9 mouse cellular contexts compared by ENCODE assay signal in genomic region chr6:108448016-108448735, GRCm38 (mm10).
DNase-seq lines count a peak whose midpoint lies in the region; ATAC-seq lines count a peak whose summit lies in the region.
"Had no signal": no experiment of that assay in that cellular context is flagged by ENCODE, and none has a peak within 500 bp of the region (broad histone marks: within the 10 kb centered on the region; RNA-seq: fewer than 3 reads in every experiment).

No protein-coding gene starts in this region.

- H3K9me3 ChIP-seq in liver, embryonic 13.5 days (replicated peaks) = no peaks in the 10 kb centered on the region
- no peaks in the 10 kb centered on the region for H3K9me3 ChIP-seq in liver, embryonic 12.5 days (replicated peaks)
- no peaks in the 10 kb centered on the region for H3K9me3 ChIP-seq in embryonic facial prominence, embryonic 13.5 days
- H3K9me3 ChIP-seq in stomach, embryonic 14.5 days (ENCODE audit: control insufficient read depth, low read depth, low read length) = no peaks in the 10 kb centered on the region
- H3K9me3 ChIP-seq in neural tube, embryonic 15.5 days (replicated peaks) = no peaks in the 10 kb centered on the region
- H3K9me3 ChIP-seq: neural tube, embryonic 13.5 days had no signal

- H3K36me3 ChIP-seq in liver, embryonic 13.5 days = no peaks in the 10 kb centered on the region
- 0 out of 2 replicates have a peak, but pooled peaks cover 5% of the 10 kb centered on the region for H3K36me3 ChIP-seq in liver, embryonic 12.5 days
- H3K36me3 ChIP-seq in embryonic facial prominence, embryonic 13.5 days = no peaks in the 10 kb centered on the region
- no peaks in the 10 kb centered on the region for H3K36me3 ChIP-seq in stomach, embryonic 14.5 days (ENCODE audit: control insufficient read depth, insufficient read depth, low read length)
- H3K36me3 ChIP-seq in neural tube, embryonic 15.5 days = no peaks in the 10 kb centered on the region
- H3K36me3 ChIP-seq: neural tube, embryonic 13.5 days had no signal

- no peak overlapping the region for H3K4me2 ChIP-seq in liver, embryonic 13.5 days
- H3K4me2 ChIP-seq in liver, embryonic 12.5 days = no peak overlapping the region
- H3K4me2 ChIP-seq in embryonic facial prominence, embryonic 13.5 days = no peak overlapping the region
- H3K4me2 ChIP-seq in stomach, embryonic 14.5 days (replicated peaks; ENCODE audit: low read depth, low read length) = no peak overlapping the region
- H3K4me2 ChIP-seq in neural tube, embryonic 15.5 days = no peak overlapping the region
- H3K4me2 ChIP-seq: neural tube, embryonic 13.5 days had no signal

- intact Hi-C loops in left cerebral cortex, postnatal 10 days (cut with DNase I) = no loop called here

- no peak overlapping the region for H3K9ac ChIP-seq in liver, embryonic 13.5 days
- H3K9ac ChIP-seq in liver, embryonic 12.5 days = no peak overlapping the region
- no peak overlapping the region for H3K9ac ChIP-seq in embryonic facial prominence, embryonic 13.5 days
- no peak overlapping the region for H3K9ac ChIP-seq in stomach, embryonic 14.5 days (replicated peaks; ENCODE audit: low read depth, low read length)
- H3K9ac ChIP-seq in neural tube, embryonic 15.5 days (replicated peaks) = no peak overlapping the region
- H3K9ac ChIP-seq: neural tube, embryonic 13.5 days had no signal

- peaks cover 7% of the 10 kb centered on the region; the same call in 1 of the 2 replicates for H3K4me1 ChIP-seq in liver, embryonic 13.5 days (replicated peaks)
- 0 out of 2 replicates have a peak, but pooled peaks cover 11% of the 10 kb centered on the region for H3K4me1 ChIP-seq in liver, embryonic 12.5 days
- H3K4me1 ChIP-seq in embryonic facial prominence, embryonic 13.5 days = peaks cover 16% of the 10 kb centered on the region
- H3K4me1 ChIP-seq in stomach, embryonic 14.5 days (ENCODE audit: control insufficient read depth, insufficient read depth, low read length) = 0 out of 2 replicates have a peak, but pooled peaks cover 3% of the 10 kb centered on the region
- no peaks in the 10 kb centered on the region; the same call in 1 of the 2 replicates for H3K4me1 ChIP-seq in neural tube, embryonic 15.5 days

- no peaks in the 10 kb centered on the region for H3K27me3 ChIP-seq in liver, embryonic 13.5 days
- no peaks in the 10 kb centered on the region for H3K27me3 ChIP-seq in liver, embryonic 12.5 days (replicated peaks)
- H3K27me3 ChIP-seq in embryonic facial prominence, embryonic 13.5 days = no peaks in the 10 kb centered on the region
- H3K27me3 ChIP-seq in stomach, embryonic 14.5 days (ENCODE audit: control insufficient read depth, insufficient read depth, low read length) = no peaks in the 10 kb centered on the region
- H3K27me3 ChIP-seq in neural tube, embryonic 15.5 days (replicated peaks) = no peaks in the 10 kb centered on the region
- H3K27me3 ChIP-seq: neural tube, embryonic 13.5 days had no signal

- H3K4me3 ChIP-seq in liver, embryonic 13.5 days (replicated peaks) = no peak overlapping the region
- no peak overlapping the region for H3K4me3 ChIP-seq in liver, embryonic 12.5 days
- H3K4me3 ChIP-seq in embryonic facial prominence, embryonic 13.5 days = no peak overlapping the region
- no peak overlapping the region for H3K4me3 ChIP-seq in stomach, embryonic 14.5 days (ENCODE audit: low read depth, low read length)
- no peak overlapping the region for H3K4me3 ChIP-seq in neural tube, embryonic 15.5 days (replicated peaks)
- H3K4me3 ChIP-seq: neural tube, embryonic 13.5 days had no signal

- no peak for DNase-seq in liver, embryonic 13.5 days
- peak; percentile 87 for DNase-seq in kidney, adult 9 months
- no peak for DNase-seq in left cerebral cortex, postnatal 10 days (ENCODE audit: extremely low spot score in 1 of 2, low spot score in 2 of 2)
- DNase-seq in layer of hippocampus, adult 9-11 months = no peak

- WGBS in liver, embryonic 13.5 days (ENCODE audit: insufficient replicate concordance) = 61% methylated on average over 11 of the region's 11 CpGs
- 66% methylated on average over 11 of the region's 11 CpGs for WGBS in liver, embryonic 12.5 days (ENCODE audit: insufficient replicate concordance)
- WGBS in embryonic facial prominence, embryonic 13.5 days = 60% methylated on average over 11 of the region's 11 CpGs
- WGBS in stomach, embryonic 14.5 days = 51% methylated on average over 11 of the region's 11 CpGs
- 75% methylated on average over 11 of the region's 11 CpGs for WGBS in neural tube, embryonic 15.5 days

- no peak overlapping the region for H3K27ac ChIP-seq in liver, embryonic 13.5 days
- no peak overlapping the region for H3K27ac ChIP-seq in liver, embryonic 12.5 days
- peak overlapping the region; percentile 33; the same call in 1 of the 2 replicates for H3K27ac ChIP-seq in embryonic facial prominence, embryonic 13.5 days
- H3K27ac ChIP-seq in stomach, embryonic 14.5 days (ENCODE audit: low read length) = no peak overlapping the region; the same call in 1 of the 2 replicates
- no peak overlapping the region for H3K27ac ChIP-seq in neural tube, embryonic 15.5 days (replicated peaks)
- H3K27ac ChIP-seq: neural tube, embryonic 13.5 days had no signal

- ATAC-seq in liver, embryonic 13.5 days (ENCODE audit: low read depth) = 0 out of 2 replicates have a peak, but pooled peaks have one; percentile 21
- ATAC-seq in liver, embryonic 12.5 days = no peak
- no peak for ATAC-seq in embryonic facial prominence, embryonic 13.5 days (ENCODE audit: insufficient number of reproducible peaks, insufficient read depth, low FRiP score, low TSS enrichment, low read depth)
- 0 out of 2 replicates have a peak, but pooled peaks have one; percentile 42 for ATAC-seq in stomach, embryonic 14.5 days (ENCODE audit: insufficient number of reproducible peaks, insufficient read depth, low FRiP score, low read depth)
- no peak for ATAC-seq in neural tube, embryonic 15.5 days (ENCODE audit: low FRiP score)

Comparison
In these comparisons a context has a peak if more than half of its experiments do, and no peak if none do; other contexts are left out.
1. ATAC-seq: peak in liver, embryonic 13.5 days (single experiment) and stomach, embryonic 14.5 days (single experiment); none in liver, embryonic 12.5 days (single experiment), embryonic facial prominence, embryonic 13.5 days (single experiment) and neural tube, embryonic 15.5 days (single experiment).